Mouse (Mus musculus): ENCODE measurements around the gene Hunk. TPM values are rescaled to one million over a fixed set of nuclear protein-coding genes. Genes with fewer than 3 reads are reported as not detected.

The Hunk gene
- polyA plus RNA-seq, 1 experiment = 0.40 TPM

DNA sequence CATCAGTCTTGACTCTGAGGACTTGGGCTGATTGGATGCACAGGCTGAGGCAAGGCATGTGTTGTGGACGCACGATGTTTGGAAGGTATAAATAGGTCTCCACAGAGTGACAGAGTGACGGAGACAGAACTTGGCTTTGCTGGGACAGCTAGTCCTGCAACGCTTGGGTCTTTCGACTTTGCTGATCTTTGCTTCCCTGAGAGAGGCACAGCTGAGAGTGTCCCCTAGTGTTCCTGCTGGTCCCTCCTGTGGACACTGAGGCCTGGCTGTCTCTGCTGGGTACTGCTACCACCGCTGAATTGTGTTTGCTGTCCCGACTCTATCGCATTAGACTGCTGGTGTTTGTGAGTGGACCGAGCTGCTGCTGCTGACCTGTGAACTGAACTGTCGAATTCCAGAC is 156.6 kb downstream of the Hunk start:
- 79% methylated on average over 10 of the region's 10 CpGs for WGBS
- DNase-seq (ENCODE audit: low read depth in 1 of 2, low spot score in 2 of 2) = no peak
- H3K36me3 ChIP-seq (ENCODE audit: control insufficient read depth, insufficient read depth, low read length) = no peaks in the 10 kb centered on the region
- H3K4me1 ChIP-seq (ENCODE audit: control insufficient read depth, insufficient read depth, insufficient read length) = no peaks in the 10 kb centered on the region
- TF ChIP-seq CTCF (IDR thresholded peaks at IDR 0.05; ENCODE audit: extremely low read depth, insufficient read depth, insufficient read length, insufficient replicate concordance) (no peak), POLR2A (IDR thresholded peaks at IDR 0.05; ENCODE audit: low read depth, low read length) (no peak)
- no peak overlapping the region for H3K27ac ChIP-seq (ENCODE audit: insufficient read depth, low read length)
- no peak overlapping the region for H3K4me3 ChIP-seq (ENCODE audit: extremely low read depth, insufficient read depth, insufficient read length)
- no peaks in the 10 kb centered on the region for H3K27me3 ChIP-seq (ENCODE audit: control insufficient read depth, insufficient read depth, low read length)

GRCm38 (mm10) chr16:90544175-90544574 is 158.4 kb downstream of the Hunk start:
- no peak for DNase-seq (ENCODE audit: low read depth in 1 of 2, low spot score in 2 of 2)
- H3K4me3 ChIP-seq (ENCODE audit: extremely low read depth, insufficient read depth, insufficient read length) = no peak overlapping the region
- WGBS = 20% methylated on average over 9 of the region's 9 CpGs
- no peak for TF ChIP-seq CTCF (IDR thresholded peaks at IDR 0.05; ENCODE audit: extremely low read depth, insufficient read depth, insufficient read length, insufficient replicate concordance)
- no peak for TF ChIP-seq POLR2A (IDR thresholded peaks at IDR 0.05; ENCODE audit: low read depth, low read length)
- H3K27ac ChIP-seq (ENCODE audit: insufficient read depth, low read length) = no peak overlapping the region
- no peaks in the 10 kb centered on the region for H3K36me3 ChIP-seq (ENCODE audit: control insufficient read depth, insufficient read depth, low read length)
- H3K27me3 ChIP-seq (ENCODE audit: control insufficient read depth, insufficient read depth, low read length) = no peaks in the 10 kb centered on the region
- no peaks in the 10 kb centered on the region for H3K4me1 ChIP-seq (ENCODE audit: control insufficient read depth, insufficient read depth, insufficient read length)

DNA sequence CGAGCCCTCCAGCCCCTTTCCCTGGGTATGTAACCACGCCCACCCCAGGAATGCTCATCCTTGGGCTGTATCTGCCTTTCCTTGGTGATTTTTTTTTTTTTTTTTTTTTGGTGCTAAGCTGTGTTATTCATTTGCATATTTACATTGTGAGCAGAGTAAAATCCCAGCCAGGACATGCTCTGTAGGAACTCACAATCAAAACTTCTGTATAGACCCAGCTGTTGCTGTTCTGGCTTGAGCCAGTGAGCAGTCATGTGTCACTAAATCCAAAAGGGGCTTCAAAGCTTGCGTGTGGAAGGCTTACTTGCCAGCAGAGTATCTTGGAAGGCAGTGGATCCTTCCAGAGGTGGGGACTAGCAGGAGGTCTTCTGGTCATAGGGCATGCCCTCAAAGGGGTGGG is 159.7 kb downstream of the Hunk start:
- 75% methylated on average over 3 of the region's 3 CpGs for WGBS

DNA sequence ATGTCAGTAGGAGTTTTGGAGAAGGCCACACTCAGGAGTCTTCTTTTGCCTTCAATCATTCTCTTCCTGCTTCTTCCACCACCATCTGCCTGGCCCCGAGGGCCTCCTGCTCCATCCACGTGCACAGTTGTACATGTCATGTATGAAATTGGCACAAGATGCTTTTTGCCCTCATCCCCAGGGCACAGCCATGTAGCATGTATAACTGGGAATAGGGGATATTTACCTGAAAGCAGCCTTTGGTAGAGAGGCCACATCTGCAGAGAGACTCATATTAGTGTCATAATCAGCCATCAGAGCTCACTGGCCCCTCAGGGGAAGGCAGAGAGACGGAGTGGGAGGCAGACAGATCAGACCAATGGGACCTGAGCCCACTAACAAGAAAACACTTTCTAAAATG is 160.8 kb downstream of the Hunk start:
- Histone ChIP-seq H3K4me3 (ENCODE audit: extremely low read depth, insufficient read depth, insufficient read length) (no peak overlapping the region), H3K36me3 (ENCODE audit: control insufficient read depth, insufficient read depth, low read length) (no peaks in the 10 kb centered on the region), H3K27ac (ENCODE audit: insufficient read depth, low read length) (no peak overlapping the region), H3K4me1 (ENCODE audit: control insufficient read depth, insufficient read depth, insufficient read length) (no peaks in the 10 kb centered on the region), H3K27me3 (ENCODE audit: control insufficient read depth, insufficient read depth, low read length) (no peaks in the 10 kb centered on the region)
- TF ChIP-seq CTCF (IDR thresholded peaks at IDR 0.05; ENCODE audit: extremely low read depth, insufficient read depth, insufficient read length, insufficient replicate concordance) = no peak
- no peak for TF ChIP-seq POLR2A (IDR thresholded peaks at IDR 0.05; ENCODE audit: low read depth, low read length)
- no peak for DNase-seq (ENCODE audit: low read depth in 1 of 2, low spot score in 2 of 2)
- WGBS = 76% methylated on average over 3 of the region's 3 CpGs

More for the DNA sequence above, 159.7 kb downstream of the Hunk start:
- Histone ChIP-seq H3K27me3 (ENCODE audit: control insufficient read depth, insufficient read depth, low read length) (no peaks in the 10 kb centered on the region), H3K36me3 (ENCODE audit: control insufficient read depth, insufficient read depth, low read length) (no peaks in the 10 kb centered on the region), H3K4me3 (ENCODE audit: extremely low read depth, insufficient read depth, insufficient read length) (no peak overlapping the region), H3K4me1 (ENCODE audit: control insufficient read depth, insufficient read depth, insufficient read length) (no peaks in the 10 kb centered on the region), H3K27ac (ENCODE audit: insufficient read depth, low read length) (no peak overlapping the region)
- no peak for DNase-seq (ENCODE audit: low read depth in 1 of 2, low spot score in 2 of 2)
- TF ChIP-seq POLR2A (IDR thresholded peaks at IDR 0.05; ENCODE audit: low read depth, low read length) (no peak), CTCF (IDR thresholded peaks at IDR 0.05; ENCODE audit: extremely low read depth, insufficient read depth, insufficient read length, insufficient replicate concordance) (no peak)

DNA sequence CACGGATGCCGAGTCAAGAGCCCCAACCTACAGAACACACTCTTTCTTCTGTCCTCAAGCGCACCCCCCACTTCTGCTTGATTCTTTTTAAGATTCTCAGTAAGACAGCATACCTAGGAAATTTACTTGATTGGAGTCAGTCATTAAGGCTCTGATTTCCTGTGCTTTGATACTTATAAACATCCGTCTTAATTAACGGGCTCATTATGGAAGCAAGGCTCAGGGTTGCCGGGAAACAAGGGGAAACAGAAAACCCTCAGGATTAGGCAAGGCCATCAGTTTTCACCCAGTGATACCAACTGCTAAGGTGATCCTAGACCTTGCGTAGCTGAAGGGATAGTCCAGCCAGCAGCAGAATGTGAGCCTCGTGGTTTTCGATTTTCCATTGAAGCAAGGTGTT is 162.2 kb downstream of the Hunk start:
- H3K27me3 ChIP-seq (ENCODE audit: control insufficient read depth, insufficient read depth, low read length) = no peaks in the 10 kb centered on the region
- no peak overlapping the region for H3K27ac ChIP-seq (ENCODE audit: insufficient read depth, low read length)
- H3K4me3 ChIP-seq (ENCODE audit: extremely low read depth, insufficient read depth, insufficient read length) = no peak overlapping the region
- no peak for TF ChIP-seq POLR2A (IDR thresholded peaks at IDR 0.05; ENCODE audit: low read depth, low read length)
- TF ChIP-seq CTCF (IDR thresholded peaks at IDR 0.05; ENCODE audit: extremely low read depth, insufficient read depth, insufficient read length, insufficient replicate concordance) = no peak
- no peaks in the 10 kb centered on the region for H3K36me3 ChIP-seq (ENCODE audit: control insufficient read depth, insufficient read depth, low read length)
- H3K4me1 ChIP-seq (ENCODE audit: control insufficient read depth, insufficient read depth, insufficient read length) = no peaks in the 10 kb centered on the region
- 88% methylated on average over 9 of the region's 9 CpGs for WGBS
- no peak for DNase-seq (ENCODE audit: low read depth in 1 of 2, low spot score in 2 of 2)

Other genes with a start within 250 kb of the Hunk start
- gene Tiam1, start 242.2 kb upstream of the Hunk start, polyA plus RNA-seq (2012; rRNA removed) = 4.1 and 4.3 TPM in 2 replicates
- 153 and 168 TPM in 2 replicates for gene Sod1, start 165.3 kb upstream of the Hunk start, polyA plus RNA-seq (2012; rRNA removed)
- gene Scaf4, start 101.5 kb upstream of the Hunk start, polyA plus RNA-seq (2012; rRNA removed) = 47.0 and 53.6 TPM in 2 replicates